Mouse (Mus musculus) forebrain, postnatal 0 days (tissue): ENCODE data around the gene Sox5. TPM values are rescaled to one million over a fixed set of nuclear protein-coding genes. Genes with fewer than 3 reads are reported as not detected.

Source experiments
- ATAC-seq: fragments of 200-750 bp; cut with Nextera tagmentation; 2 replicates; pipeline ENCODE4 v1.8.0; 2017; ENCODE audit warnings: mild to moderate bottlenecking, moderate library complexity
- DNase-seq: peaks from one replicate; pipeline ENCODE4 v3.0.0-alpha.2; 2015
- H3K27ac ChIP-seq: fragments of 300-500 bp; sonication (generic); 2 replicates; pipeline ENCODE4 v1.5.1; 2014; ENCODE audit warnings: low read depth, mild to moderate bottlenecking, antibody characterized with exemption, low read length, moderate library complexity, mixed read lengths
- H3K27me3 ChIP-seq: fragments of 300-500 bp; sonication (generic); 2 replicates; pipeline ENCODE4 v1.6.1; 2014; ENCODE audit warnings: mild to moderate bottlenecking, low read length, mixed read lengths; ENCODE audit not compliant: insufficient read depth
- H3K36me3 ChIP-seq: fragments of 300-500 bp; sonication (generic); 2 replicates; pipeline ENCODE4 v1.6.1; 2014; ENCODE audit warnings: mild to moderate bottlenecking, moderate library complexity; ENCODE audit not compliant: insufficient read depth
- H3K4me1 ChIP-seq: fragments of 300-500 bp; sonication (generic); 2 replicates; pipeline ENCODE4 v1.6.1; 2014; ENCODE audit warnings: antibody characterized with exemption; ENCODE audit not compliant: insufficient read depth
- H3K4me2 ChIP-seq: fragments of 300-500 bp; sonication (generic); 2 replicates; pipeline ENCODE4 v1.6.1; 2014; ENCODE audit warnings: low read depth, mild to moderate bottlenecking, moderate library complexity
- H3K4me3 ChIP-seq: fragments of 300-500 bp; sonication (generic); 2 replicates; pipeline ENCODE4 v1.5.1; 2014; ENCODE audit warnings: low read depth, low read length, mixed read lengths
- H3K9ac ChIP-seq: fragments of 300-500 bp; sonication (generic); 2 replicates; pipeline ENCODE4 v1.6.1; 2014; ENCODE audit warnings: mild to moderate bottlenecking
- H3K9me3 ChIP-seq: fragments of 300-500 bp; sonication (generic); 2 replicates; pipeline ENCODE4 v1.6.1; 2016; ENCODE audit warnings: low read length
- CTCF ChIP-seq: sonication (generic); IDR thresholded peaks from 2 replicates; pipeline ENCODE4 v1.5.1; 2016; ENCODE audit warnings: antibody characterized with exemption, control low read depth, low read depth
- WGBS: fragments of 180-500 bp; shearing (Covaris S2); extraction: QIAGEN DNeasy Blood & Tissue Kit; methylation state at CpG from one replicate; pipeline ENCODE4 v1.1.7; 2014; 5-methylcytosine and 5-hydroxymethylcytosine counted together
- polyA plus RNA-seq: library from polyadenylated mRNA; unstranded; fragments of >200 nt; fragmentation: Nextera tagmentation; extraction: Ambion mirVana; gene quantifications from 2 replicates; pipeline ENCODE4 v1.2.1, GENCODE M21; 2015
- total RNA-seq: library from RNA; depleted of rRNA; stranded (reverse); fragments of >200 nt; gene quantifications from 2 replicates; pipeline ENCODE4 v1.2.3, GENCODE M21; 2014

Sox5 gene
- total and polyA plus RNA-seq, 2 experiments from 2014 or later, result 31.6 to 62.8 TPM

DNA sequence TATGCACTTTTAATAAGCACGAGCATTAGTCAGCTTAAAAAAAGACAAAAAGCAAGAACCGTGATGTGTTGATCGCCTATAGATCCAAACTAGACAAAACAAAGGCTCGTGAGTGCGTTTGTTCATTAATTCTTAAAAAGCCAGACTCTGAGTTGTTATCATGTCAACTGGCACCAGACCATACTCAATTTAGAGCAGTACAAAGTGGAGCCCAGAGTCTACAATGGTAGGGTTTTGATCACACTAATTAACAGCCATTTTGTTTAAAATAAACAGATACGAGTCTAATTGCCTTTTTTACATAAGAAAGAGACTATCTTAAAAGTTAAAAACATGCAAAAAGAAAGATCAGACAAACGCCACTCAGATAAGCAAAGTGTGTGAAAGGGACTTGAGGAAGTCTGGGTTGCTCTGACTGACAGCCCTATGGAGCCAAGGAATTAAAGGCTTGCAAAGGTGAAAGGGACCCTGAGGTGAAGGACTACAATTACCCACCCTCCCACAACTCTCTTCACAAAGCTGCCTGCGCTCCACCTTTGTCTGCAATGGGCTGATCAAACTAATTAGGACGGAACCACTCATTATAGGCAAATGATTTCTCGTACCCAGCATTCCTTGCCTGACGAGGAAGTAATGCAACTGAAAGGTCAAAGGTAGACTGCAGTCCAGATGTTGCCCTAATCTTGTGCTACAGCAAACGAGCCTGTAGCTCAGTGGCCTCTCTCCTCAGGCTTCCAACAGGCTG, 100.6 kb downstream of the Sox5 start:
- no peak overlapping the region for H3K4me2 ChIP-seq
- no peaks in the 10 kb centered on the region for H3K4me1 ChIP-seq
- H3K36me3 ChIP-seq, result no peaks in the 10 kb centered on the region
- H3K27me3 ChIP-seq, result no peaks in the 10 kb centered on the region
- H3K4me3 ChIP-seq, result no peak overlapping the region
- no peak overlapping the region for H3K27ac ChIP-seq
- no peaks in the 10 kb centered on the region for H3K9me3 ChIP-seq
- TF ChIP-seq CTCF, result no peak
- 16% methylated on average over 12 of the region's 12 CpGs for WGBS
- DNase-seq, result no peak
- no peak overlapping the region for H3K9ac ChIP-seq
- ATAC-seq, result no peak

DNA sequence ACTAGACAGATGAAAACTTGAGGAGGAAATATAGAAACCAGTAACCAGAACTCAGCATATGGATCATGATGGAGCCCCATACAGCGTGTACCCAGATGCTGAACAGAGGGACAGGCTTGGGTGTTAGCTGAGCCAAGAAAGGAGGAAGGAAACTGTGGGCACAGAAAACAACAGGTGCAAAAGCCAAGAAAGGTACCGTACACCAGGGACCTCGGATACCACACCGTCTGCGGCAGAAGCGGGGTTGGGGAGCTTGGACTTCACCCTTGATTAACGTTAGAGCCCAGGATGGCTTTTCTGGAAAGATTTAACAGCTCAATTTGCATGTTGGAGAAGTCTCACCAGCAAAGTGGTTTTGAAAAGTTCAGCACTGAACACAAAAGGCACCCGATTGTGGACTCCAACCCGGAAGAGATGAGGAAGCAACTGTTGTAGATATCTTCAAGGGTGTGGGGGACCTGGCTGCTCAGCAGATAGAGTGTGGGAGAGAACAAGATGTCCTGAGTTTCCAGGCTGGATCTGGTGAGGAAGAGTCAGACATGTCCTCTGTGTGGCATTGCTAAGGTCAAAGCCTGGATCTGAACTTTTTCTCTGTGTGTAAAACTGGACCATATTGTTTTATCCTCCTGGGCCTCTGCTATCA, 104.2 kb downstream of the Sox5 start:
- no peak overlapping the region for H3K4me3 ChIP-seq
- ATAC-seq (no peak), DNase-seq (no peak)
- no peak overlapping the region for H3K4me2 ChIP-seq
- 98% methylated on average over 9 of the region's 9 CpGs for WGBS
- H3K27me3 ChIP-seq, result no peaks in the 10 kb centered on the region
- no peaks in the 10 kb centered on the region for H3K4me1 ChIP-seq
- no peaks in the 10 kb centered on the region for H3K36me3 ChIP-seq
- H3K9ac ChIP-seq, result no peak overlapping the region
- H3K9me3 ChIP-seq, result no peaks in the 10 kb centered on the region
- H3K27ac ChIP-seq, result no peak overlapping the region
- no peak for TF ChIP-seq CTCF

DNA sequence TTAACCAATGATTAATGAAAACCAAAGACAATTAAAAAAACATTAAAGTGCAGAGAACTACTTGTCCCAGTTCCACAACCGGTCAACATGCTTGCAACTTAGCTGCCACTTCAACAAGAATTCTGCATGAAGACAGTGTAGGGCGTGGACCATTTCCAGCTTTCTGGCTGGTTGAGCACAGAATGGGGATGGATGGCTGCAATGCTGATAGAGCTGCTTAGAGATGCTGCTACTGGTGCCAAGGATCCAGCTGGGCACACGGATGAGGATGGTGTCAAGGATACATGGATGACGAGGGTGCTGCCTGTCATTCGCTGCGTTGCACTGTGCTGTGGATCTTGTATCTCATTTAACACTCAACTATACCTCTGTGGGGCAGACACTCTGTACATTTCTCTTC, 106.7 kb downstream of the Sox5 start:
- Histone ChIP-seq H3K36me3 (no peaks in the 10 kb centered on the region), H3K9me3 (no peaks in the 10 kb centered on the region), H3K4me3 (no peak overlapping the region), H3K4me1 (no peaks in the 10 kb centered on the region), H3K9ac (no peak overlapping the region), H3K4me2 (no peak overlapping the region), H3K27me3 (no peaks in the 10 kb centered on the region), H3K27ac (no peak overlapping the region)
- DNase-seq (no peak), ATAC-seq (no peak)
- 80% methylated on average over 6 of the region's 6 CpGs for WGBS
- no peak for TF ChIP-seq CTCF

DNA sequence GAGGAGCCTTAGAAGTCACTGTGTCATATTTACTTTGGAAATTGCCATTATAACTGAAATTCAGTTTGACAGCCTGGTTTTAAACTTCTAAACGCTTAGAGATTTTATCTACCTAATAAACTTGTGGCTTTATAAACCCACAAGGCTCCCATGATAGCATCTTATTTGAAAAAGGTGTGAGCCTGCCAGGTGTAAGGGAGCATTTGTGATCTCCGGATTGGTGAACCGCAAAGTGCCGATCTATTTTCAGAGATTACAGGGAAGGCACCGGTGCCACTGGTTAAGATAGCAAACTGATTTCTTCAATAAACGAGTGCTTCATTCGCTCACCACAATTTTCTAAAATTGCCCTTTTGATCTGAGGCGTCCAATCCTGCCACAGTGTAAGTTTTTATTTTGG, 107.9 kb downstream of the Sox5 start:
- no peak for TF ChIP-seq CTCF
- Histone ChIP-seq H3K4me3 (no peak overlapping the region), H3K4me1 (no peaks in the 10 kb centered on the region), H3K27ac (no peak overlapping the region), H3K9me3 (no peaks in the 10 kb centered on the region), H3K27me3 (no peaks in the 10 kb centered on the region), H3K9ac (no peak overlapping the region), H3K36me3 (no peaks in the 10 kb centered on the region), H3K4me2 (no peak overlapping the region)
- ATAC-seq (no peak), DNase-seq (no peak)
- 87% methylated on average over 8 of the region's 8 CpGs for WGBS

DNA sequence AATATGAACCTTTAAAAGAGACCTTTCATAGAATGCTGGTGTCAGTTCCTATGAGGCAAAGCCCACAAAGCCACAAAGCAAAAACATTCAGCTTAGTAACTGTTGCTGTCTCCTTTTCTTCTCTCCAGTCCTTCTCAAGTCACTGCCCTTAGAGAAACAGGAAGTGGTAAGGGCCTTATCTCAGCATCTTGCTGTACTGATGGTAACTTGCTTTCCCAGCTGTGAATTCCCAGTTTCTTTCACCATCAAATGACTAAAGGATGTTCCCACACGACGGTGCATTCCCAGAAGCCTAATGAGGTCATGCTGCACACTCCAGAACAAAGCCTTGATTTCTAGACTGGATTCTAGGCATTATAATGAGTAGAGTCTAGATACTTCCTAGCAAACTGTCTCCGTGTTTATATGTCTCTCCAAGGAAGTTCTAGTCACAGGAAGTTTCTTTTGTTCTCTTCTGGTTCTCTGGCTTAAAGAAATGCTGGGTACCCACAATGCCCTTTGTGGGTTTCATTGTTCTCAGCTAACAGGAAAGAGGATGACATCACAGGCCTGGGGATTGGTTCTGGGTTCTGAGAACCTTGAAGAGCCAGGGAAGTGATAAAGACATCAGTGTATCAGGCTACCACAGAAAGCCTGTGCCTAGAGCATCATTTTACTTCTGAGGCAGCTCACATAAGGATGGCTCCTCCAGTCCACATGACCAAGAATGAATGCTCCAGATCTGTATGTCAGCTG, 111.2 kb downstream of the Sox5 start:
- Histone ChIP-seq H3K36me3 (no peaks in the 10 kb centered on the region), H3K9me3 (no peaks in the 10 kb centered on the region), H3K9ac (no peak overlapping the region), H3K27ac (no peak overlapping the region), H3K27me3 (no peaks in the 10 kb centered on the region), H3K4me3 (no peak overlapping the region), H3K4me1 (no peaks in the 10 kb centered on the region), H3K4me2 (no peak overlapping the region)
- ATAC-seq (no peak), DNase-seq (no peak)
- TF ChIP-seq CTCF, result no peak
- WGBS, result 44% methylated on average over 3 of the region's 3 CpGs

DNA sequence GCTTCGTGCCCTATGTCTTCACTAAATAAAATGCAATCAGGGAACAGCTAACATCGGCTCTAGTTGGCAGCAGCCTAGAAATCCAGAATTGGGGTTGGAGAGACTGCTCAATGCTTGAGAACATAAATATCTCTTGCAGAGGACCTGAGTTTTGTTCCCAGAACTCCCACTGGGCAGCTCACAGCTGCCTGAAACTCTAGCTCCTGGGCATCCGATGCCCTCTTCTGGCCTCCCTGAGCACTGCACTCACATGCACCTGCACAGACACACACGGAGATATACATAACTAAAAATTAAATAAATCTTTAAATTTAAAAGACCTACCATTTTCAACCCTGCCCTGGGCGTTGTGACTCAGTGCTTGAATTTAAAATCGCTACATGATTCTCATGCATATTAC, 115.2 kb downstream of the Sox5 start:
- Histone ChIP-seq H3K9ac (no peak overlapping the region), H3K4me1 (no peaks in the 10 kb centered on the region), H3K4me3 (no peak overlapping the region), H3K36me3 (no peaks in the 10 kb centered on the region), H3K27ac (no peak overlapping the region), H3K4me2 (no peak overlapping the region), H3K9me3 (no peaks in the 10 kb centered on the region), H3K27me3 (no peaks in the 10 kb centered on the region)
- no peak for DNase-seq
- 0 out of 2 replicates have a peak, but pooled peaks have one; percentile 5 for TF ChIP-seq CTCF
- ATAC-seq, result no peak
- whole genome bisulfite sequencing, result 96% methylated on average over 6 of the region's 6 CpGs

DNA sequence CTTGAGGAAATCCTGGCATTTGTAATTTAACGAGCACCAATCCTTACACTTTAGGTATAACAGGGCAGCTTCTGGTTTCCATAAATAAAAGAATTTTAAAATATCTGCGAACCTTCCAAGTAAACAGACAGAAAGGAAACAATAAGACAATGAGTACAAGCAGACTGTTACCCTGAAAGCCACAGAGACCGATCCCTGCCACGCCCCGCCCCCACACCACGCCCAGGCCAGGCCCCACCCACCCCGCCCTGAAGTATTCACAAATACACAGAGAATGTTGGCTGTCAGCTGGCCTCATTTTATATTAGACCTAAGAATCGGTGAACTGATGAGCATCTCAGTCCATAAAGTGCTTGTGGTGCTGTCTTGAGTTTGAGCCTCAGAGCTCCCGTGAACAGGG, 117.0 kb downstream of the Sox5 start:
- Histone ChIP-seq H3K36me3 (no peaks in the 10 kb centered on the region), H3K27me3 (no peaks in the 10 kb centered on the region), H3K4me1 (no peaks in the 10 kb centered on the region), H3K4me3 (no peak overlapping the region), H3K9ac (no peak overlapping the region), H3K4me2 (no peak overlapping the region), H3K9me3 (no peaks in the 10 kb centered on the region), H3K27ac (no peak overlapping the region)
- ATAC-seq, result no peak
- DNase-seq, result no peak
- no peak for TF ChIP-seq CTCF
- WGBS, result 77% methylated on average over 9 of the region's 9 CpGs
